Mouse (Mus musculus) kidney, adult 2 months (tissue): ENCODE data around the gene Sfmbt1. TPM values are rescaled to one million over a fixed set of nuclear protein-coding genes. Genes with fewer than 3 reads are reported as not detected.

Experiments used
- DNase-seq: peaks from one replicate; pipeline ENCODE4 v3.0.0; 2021
- H3K27ac ChIP-seq: fragments of 200-500 bp; 2 replicates; pipeline ENCODE4 v1.5.1; 2012; ENCODE audit warnings: low read depth, low read length, control low read depth, inconsistent platforms; ENCODE audit not compliant: insufficient read depth
- H3K27me3 ChIP-seq: fragments of 200-500 bp; replicated peaks from 2 replicates; pipeline ENCODE4 v1.6.1; 2012; ENCODE audit warnings: mild to moderate bottlenecking, moderate library complexity, low read length, inconsistent platforms; ENCODE audit not compliant: control insufficient read depth, insufficient read depth
- H3K36me3 ChIP-seq: fragments of 200-500 bp; 2 replicates; pipeline ENCODE4 v1.6.1; 2012; ENCODE audit warnings: mild to moderate bottlenecking, moderate library complexity, low read length, inconsistent platforms; ENCODE audit not compliant: control insufficient read depth, insufficient read depth
- H3K4me1 ChIP-seq: fragments of 200-500 bp; 2 replicates; pipeline ENCODE4 v1.6.1; 2011; ENCODE audit warnings: low read length; ENCODE audit not compliant: control insufficient read depth, insufficient read depth
- H3K4me3 ChIP-seq: fragments of 200-500 bp; 2 replicates; pipeline ENCODE4 v1.5.1; 2011; ENCODE audit warnings: mild to moderate bottlenecking, low read depth, low read length, control low read depth; ENCODE audit not compliant: insufficient read depth
- CTCF ChIP-seq: fragments of 200-500 bp; conservative IDR thresholded peaks from 2 replicates; pipeline ENCODE4 v1.5.1; 2011; ENCODE audit warnings: low read depth, mild to moderate bottlenecking, control low read depth, low read length, moderate library complexity, mixed read lengths; ENCODE audit not compliant: insufficient read depth, insufficient read length
- POLR2A ChIP-seq: fragments of 200-500 bp; IDR thresholded peaks from one replicate; pipeline ENCODE4 v1.6.1; 2011; ENCODE audit warnings: low read depth, low read length, control low read depth
- WGBS: fragments of 180-500 bp; shearing (Covaris S2); methylation state at CpG from one replicate; pipeline ENCODE4 v1.1.7; 2018; 5-methylcytosine and 5-hydroxymethylcytosine counted together
- polyA plus RNA-seq: library from polyadenylated mRNA; depleted of rRNA; stranded (reverse); fragments of >200 nt; gene quantifications from 2 replicates; pipeline ENCODE4 v1.2.3, GENCODE M21; 2012; rRNA removed

Gene Sfmbt1
- polyA plus RNA-seq = 2.2 and 3.3 TPM in 2 replicates

- DNase-seq = peak; percentile 46
- H3K4me1 ChIP-seq = peaks cover 9% of the 10 kb centered on the region; the same call in 1 of the 2 replicates
- peak within 1 kb of the TSS; percentile 67 for H3K4me3 ChIP-seq
- no peaks in the 10 kb centered on the region for H3K27me3 ChIP-seq
- H3K36me3 ChIP-seq = no peaks in the 10 kb centered on the region
- 2% methylated on average over 87 of the region's 87 CpGs for WGBS
- H3K27ac ChIP-seq = 0 out of 2 replicates have a peak within 1 kb of the TSS, but pooled peaks have one; percentile 29
- no peak for TF ChIP-seq CTCF
- TF ChIP-seq POLR2A = no peak
Observed at GRCm38 (mm10) chr14:30714799-30715617, at the start of gene Sfmbt1. Sfmbt1 (plus strand) TSS chr14:30714849.

- H3K27me3 ChIP-seq = no peaks in the 10 kb centered on the region
- 45% methylated on average over 3 of the region's 3 CpGs for whole genome bisulfite sequencing
- 0 out of 2 replicates have a peak overlapping the region, but pooled peaks have one; percentile 8 for H3K27ac ChIP-seq
- no peaks in the 10 kb centered on the region; the same call in 1 of the 2 replicates for H3K4me1 ChIP-seq
- H3K36me3 ChIP-seq = peaks cover 3% of the 10 kb centered on the region; the same call in 1 of the 2 replicates
- H3K4me3 ChIP-seq = no peak overlapping the region
- peak; percentile 61 for DNase-seq
- TF ChIP-seq CTCF = no peak
- no peak for TF ChIP-seq POLR2A
Observed at GRCm38 (mm10) chr14:30666061-30666460, 48.6 kb upstream of the Sfmbt1 start.

- Histone ChIP-seq H3K4me3 (no peak overlapping the region), H3K4me1 (no peaks in the 10 kb centered on the region; the same call in 1 of the 2 replicates), H3K36me3 (peaks cover 3% of the 10 kb centered on the region; the same call in 1 of the 2 replicates), H3K27me3 (no peaks in the 10 kb centered on the region), H3K27ac (0 out of 2 replicates have a peak overlapping the region, but pooled peaks have one; percentile 8)
- 71% methylated on average over 4 of the region's 4 CpGs for WGBS
- DNase-seq = no peak
- TF ChIP-seq CTCF (no peak), POLR2A (no peak)
Observed at GRCm38 (mm10) chr14:30666604-30667003, 48.0 kb upstream of the Sfmbt1 start.

- peaks cover 3% of the 10 kb centered on the region; the same call in 1 of the 2 replicates for H3K36me3 ChIP-seq
- H3K4me1 ChIP-seq = no peaks in the 10 kb centered on the region; the same call in 1 of the 2 replicates
- H3K4me3 ChIP-seq = no peak overlapping the region
- no peak for TF ChIP-seq POLR2A
- TF ChIP-seq CTCF = no peak
- H3K27me3 ChIP-seq = no peaks in the 10 kb centered on the region
- H3K27ac ChIP-seq = no peak overlapping the region
- DNase-seq = no peak
- 95% methylated on average over 6 of the region's 6 CpGs for WGBS
Observed at GRCm38 (mm10) chr14:30670161-30670560, 44.5 kb upstream of the Sfmbt1 start.

- H3K27me3 ChIP-seq = no peaks in the 10 kb centered on the region
- DNase-seq = no peak
- TF ChIP-seq POLR2A (no peak), CTCF (no peak)
- 67% methylated on average over 15 of the region's 15 CpGs for WGBS
- peaks cover 3% of the 10 kb centered on the region for H3K36me3 ChIP-seq
- no peak overlapping the region for H3K4me3 ChIP-seq
- H3K27ac ChIP-seq = no peak overlapping the region
- no peaks in the 10 kb centered on the region for H3K4me1 ChIP-seq
Observed at GRCm38 (mm10) chr14:30671095-30671985, 43.3 kb upstream of the Sfmbt1 start.

GRCm38 (mm10) chr14:30671986-30672312 is 42.7 kb upstream of the Sfmbt1 start:
- TF ChIP-seq POLR2A (no peak), CTCF (peak; percentile 95)
- no peak overlapping the region for H3K4me3 ChIP-seq
- peaks cover 1% of the 10 kb centered on the region for H3K36me3 ChIP-seq
- H3K4me1 ChIP-seq = no peaks in the 10 kb centered on the region
- 7% methylated on average over 3 of the region's 3 CpGs for WGBS
- no peak overlapping the region for H3K27ac ChIP-seq
- H3K27me3 ChIP-seq = no peaks in the 10 kb centered on the region
- peak; percentile 89 for DNase-seq

- WGBS = 79% methylated on average over 6 of the region's 6 CpGs
- Histone ChIP-seq H3K4me3 (no peak overlapping the region), H3K27me3 (no peaks in the 10 kb centered on the region), H3K36me3 (no peaks in the 10 kb centered on the region; the same call in none of the 2 replicates), H3K27ac (no peak overlapping the region), H3K4me1 (no peaks in the 10 kb centered on the region)
- DNase-seq = no peak
- TF ChIP-seq POLR2A (no peak), CTCF (no peak)
Observed at GRCm38 (mm10) chr14:30674947-30675346, 39.7 kb upstream of the Sfmbt1 start.
